Mouse (Mus musculus) hindbrain, postnatal 0 days (tissue): Measurements from ENCODE around the gene Gm20388. TPM values are rescaled to one million over a fixed set of nuclear protein-coding genes. Genes with fewer than 3 reads are reported as not detected.

ENCODE experiments used
- ATAC-seq: fragments of 200-750 bp; cut with Nextera tagmentation; 2 replicates; pipeline ENCODE4 v1.8.0; 2017; ENCODE audit warnings: mild to moderate bottlenecking, moderate TSS enrichment, moderate library complexity
- DNase-seq: peaks from one replicate; pipeline ENCODE4 v3.0.0-alpha.2; 2015; ENCODE audit warnings: low spot score
- H3K27ac ChIP-seq: fragments of 300-500 bp; sonication (generic); 2 replicates; pipeline ENCODE4 v1.5.1; 2014; ENCODE audit warnings: mild to moderate bottlenecking
- H3K27me3 ChIP-seq: fragments of 300-500 bp; sonication (generic); 2 replicates; pipeline ENCODE4 v1.6.1; 2014; ENCODE audit warnings: low read length, mixed read lengths; ENCODE audit not compliant: insufficient read depth
- H3K36me3 ChIP-seq: fragments of 300-500 bp; sonication (generic); 2 replicates; pipeline ENCODE4 v1.6.1; 2014; ENCODE audit warnings: low read length, mixed read lengths; ENCODE audit not compliant: insufficient read depth
- H3K4me1 ChIP-seq: fragments of 300-500 bp; sonication (generic); 2 replicates; pipeline ENCODE4 v1.6.1; 2014; ENCODE audit warnings: antibody characterized with exemption, low read length, mixed read lengths; ENCODE audit not compliant: insufficient read depth
- H3K4me2 ChIP-seq: fragments of 300-500 bp; sonication (generic); 2 replicates; pipeline ENCODE4 v1.6.1; 2014; ENCODE audit warnings: low read depth, mild to moderate bottlenecking, low read length, moderate library complexity, mixed read lengths
- H3K4me3 ChIP-seq: fragments of 300-500 bp; sonication (generic); 2 replicates; pipeline ENCODE4 v1.5.1; 2014; ENCODE audit warnings: low read length
- H3K9ac ChIP-seq: fragments of 300-500 bp; sonication (generic); replicated peaks from 2 replicates; pipeline ENCODE4 v1.6.1; 2014; ENCODE audit warnings: mild to moderate bottlenecking, low read length, moderate library complexity, mixed read lengths
- H3K9me3 ChIP-seq: fragments of 300-500 bp; sonication (generic); 2 replicates; pipeline ENCODE4 v1.6.1; 2016; ENCODE audit warnings: low read length, mixed read lengths
- CTCF ChIP-seq: IDR thresholded peaks from 2 replicates; pipeline ENCODE4 v1.5.1; 2016; ENCODE audit warnings: antibody characterized with exemption, control low read depth, low read depth
- WGBS: fragments of 180-500 bp; shearing (Covaris S2); extraction: QIAGEN DNeasy Blood & Tissue Kit; methylation state at CpG from one replicate; pipeline ENCODE4 v1.1.7; 2014; 5-methylcytosine and 5-hydroxymethylcytosine counted together
- polyA plus RNA-seq: library from polyadenylated mRNA; unstranded; fragments of >200 nt; fragmentation: Nextera tagmentation; extraction: Ambion mirVana; gene quantifications from 2 replicates; pipeline ENCODE4 v1.2.1, GENCODE M21; 2015
- total RNA-seq: library from RNA; depleted of rRNA; stranded (reverse); fragments of >200 nt; gene quantifications from 2 replicates; pipeline ENCODE4 v1.2.3, GENCODE M21; 2014

Gm20388 gene
- total and polyA plus RNA-seq, 2 experiments from 2014 or later: 71.3 TPM; not detected in 1

DNA sequence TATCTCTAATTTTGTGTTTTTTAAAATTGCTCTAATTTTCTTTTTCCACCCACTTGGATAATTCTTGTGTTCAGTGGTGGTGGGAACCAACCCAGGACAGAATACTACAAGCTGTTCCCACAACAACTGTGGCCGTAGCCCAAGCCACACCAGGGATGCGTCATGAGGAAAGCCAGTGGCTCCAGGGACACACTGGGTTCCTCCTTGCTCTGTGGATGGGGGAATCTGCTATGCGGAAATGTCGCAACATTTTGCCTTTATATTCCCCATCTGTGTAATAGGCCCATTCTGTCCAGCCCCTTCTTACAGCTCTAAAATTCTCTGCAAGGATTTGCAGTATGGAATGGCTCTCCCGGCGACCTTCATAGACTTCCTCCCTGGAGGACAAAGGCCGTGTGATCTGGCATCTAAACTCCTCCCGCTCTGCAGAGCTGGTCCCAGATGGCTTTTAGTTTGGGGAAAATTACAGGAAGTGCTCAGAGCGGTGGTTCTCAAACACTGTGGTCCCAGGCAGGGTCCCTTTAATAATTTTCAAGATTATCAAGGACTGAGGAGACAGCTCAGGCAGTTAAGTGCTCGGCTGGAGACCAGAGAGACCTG, 1270.7 kb downstream of the Gm20388 start:
- WGBS: 55% methylated on average over 10 of the region's 10 CpGs
- no peak for TF ChIP-seq CTCF
- no peak for ATAC-seq
- Histone ChIP-seq H3K9me3 (no peaks in the 10 kb centered on the region), H3K4me2 (no peak overlapping the region), H3K36me3 (no peaks in the 10 kb centered on the region), H3K4me1 (peaks cover 4% of the 10 kb centered on the region; the same call in 1 of the 2 replicates), H3K27ac (no peak overlapping the region), H3K4me3 (no peak overlapping the region), H3K9ac (no peak overlapping the region), H3K27me3 (no peaks in the 10 kb centered on the region)
- DNase-seq: no peak

DNA sequence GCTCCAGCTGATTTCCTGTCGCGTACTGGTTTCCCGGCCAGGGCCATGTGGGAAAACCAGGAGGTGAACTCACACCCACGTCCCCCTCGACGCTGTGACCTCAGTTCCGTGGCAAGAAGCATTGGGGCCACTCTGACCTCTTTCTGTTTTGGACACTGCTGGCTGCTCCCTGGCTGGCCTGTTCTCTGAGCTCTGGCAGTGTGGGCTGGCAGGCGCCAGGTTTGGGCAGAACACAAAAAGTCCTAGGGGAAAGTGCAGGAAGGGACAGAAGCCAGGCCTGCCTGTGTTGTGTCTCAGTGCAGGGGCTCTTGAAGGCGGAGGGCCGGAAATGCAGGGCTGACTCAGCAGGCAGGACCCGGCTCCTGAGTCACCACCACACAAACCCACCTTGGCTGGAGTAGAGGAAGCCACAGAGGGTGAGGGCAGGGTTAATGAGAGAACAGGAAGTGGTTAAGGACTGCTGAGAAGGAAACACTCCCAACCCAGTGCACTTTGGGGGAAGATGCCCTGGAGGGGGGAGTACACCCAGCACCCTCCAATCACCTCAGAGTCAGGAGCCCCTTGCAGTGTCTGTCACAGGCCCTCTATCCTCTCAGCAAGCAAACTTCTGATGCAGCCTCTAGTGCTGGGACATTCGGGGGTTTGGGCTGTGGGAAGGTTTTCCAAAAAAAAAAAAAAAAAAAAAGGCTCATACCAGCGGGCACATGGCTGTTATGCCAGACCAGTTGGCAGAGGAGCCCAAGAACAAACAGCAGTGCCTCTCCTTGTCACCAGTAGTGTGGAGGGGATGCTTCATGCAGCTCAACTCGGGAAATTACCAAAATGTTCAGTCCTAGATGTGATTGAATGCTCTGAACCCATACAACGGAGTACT, 1277.1 kb downstream of the Gm20388 start:
- Histone ChIP-seq H3K4me3 (no peak overlapping the region), H3K9me3 (no peaks in the 10 kb centered on the region), H3K27ac (no peak overlapping the region), H3K9ac (no peak overlapping the region), H3K4me1 (no peaks in the 10 kb centered on the region), H3K4me2 (no peak overlapping the region), H3K36me3 (no peaks in the 10 kb centered on the region), H3K27me3 (no peaks in the 10 kb centered on the region)
- no peak for ATAC-seq
- no peak for TF ChIP-seq CTCF
- DNase-seq: no peak
- WGBS: 74% methylated on average over 15 of the region's 15 CpGs

- Histone ChIP-seq H3K27ac (no peak overlapping the region), H3K4me3 (no peak overlapping the region), H3K9me3 (no peaks in the 10 kb centered on the region), H3K27me3 (no peaks in the 10 kb centered on the region), H3K36me3 (no peaks in the 10 kb centered on the region), H3K9ac (no peak overlapping the region), H3K4me2 (no peak overlapping the region), H3K4me1 (no peaks in the 10 kb centered on the region)
- TF ChIP-seq CTCF: no peak
- WGBS: 65% methylated on average over 9 of the region's 9 CpGs
- ATAC-seq (no peak), DNase-seq (no peak)
These were observed 1278.4 kb downstream of the Gm20388 start for GRCm38 (mm10) chr8:121188994-121189393.

GRCm38 (mm10) chr8:121192451-121192850, 1281.8 kb downstream of the Gm20388 start:
- TF ChIP-seq CTCF: no peak
- WGBS: 66% methylated on average over 8 of the region's 8 CpGs
- H3K36me3 ChIP-seq: no peaks in the 10 kb centered on the region
- ATAC-seq: no peak
- no peaks in the 10 kb centered on the region for H3K27me3 ChIP-seq
- no peak overlapping the region for H3K9ac ChIP-seq
- no peak overlapping the region for H3K27ac ChIP-seq
- no peak overlapping the region for H3K4me3 ChIP-seq
- no peak for DNase-seq
- H3K4me1 ChIP-seq: no peaks in the 10 kb centered on the region
- H3K4me2 ChIP-seq: no peak overlapping the region
- no peaks in the 10 kb centered on the region for H3K9me3 ChIP-seq

DNA sequence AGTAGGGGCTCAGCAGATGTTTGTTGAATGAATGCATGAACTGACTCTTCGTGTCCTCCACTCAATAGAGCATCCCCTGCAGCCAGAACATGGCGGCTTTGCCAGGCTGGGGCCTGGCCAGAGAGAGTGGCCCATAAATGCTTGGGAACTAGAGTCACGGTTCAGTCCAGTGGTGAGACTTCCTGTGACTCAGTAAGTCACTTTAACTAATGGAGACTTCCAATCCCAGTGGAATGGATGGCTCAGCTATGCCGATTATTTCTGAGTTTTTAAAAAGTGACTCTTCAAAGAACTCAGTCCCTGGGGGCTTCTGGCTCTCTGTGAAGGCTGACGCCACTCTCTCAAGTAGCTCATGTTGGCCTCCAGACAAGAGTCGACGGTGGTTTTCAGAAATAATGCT, 1285.3 kb downstream of the Gm20388 start:
- no peaks in the 10 kb centered on the region for H3K4me1 ChIP-seq
- TF ChIP-seq CTCF: no peak
- H3K27ac ChIP-seq: no peak overlapping the region
- no peaks in the 10 kb centered on the region for H3K9me3 ChIP-seq
- H3K4me3 ChIP-seq: no peak overlapping the region
- no peak overlapping the region for H3K4me2 ChIP-seq
- H3K27me3 ChIP-seq: no peaks in the 10 kb centered on the region
- H3K9ac ChIP-seq: no peak overlapping the region
- H3K36me3 ChIP-seq: no peaks in the 10 kb centered on the region
- no peak for ATAC-seq
- DNase-seq: no peak
- 67% methylated on average over 7 of the region's 7 CpGs for WGBS

- DNase-seq: no peak
- no peak overlapping the region for H3K4me2 ChIP-seq
- TF ChIP-seq CTCF: peak; percentile 25
- no peaks in the 10 kb centered on the region for H3K4me1 ChIP-seq
- ATAC-seq: no peak
- H3K9ac ChIP-seq: no peak overlapping the region
- no peaks in the 10 kb centered on the region for H3K27me3 ChIP-seq
- no peak overlapping the region for H3K4me3 ChIP-seq
- H3K9me3 ChIP-seq: no peaks in the 10 kb centered on the region
- WGBS: 72% methylated on average over 16 of the region's 16 CpGs
- no peaks in the 10 kb centered on the region for H3K36me3 ChIP-seq
- H3K27ac ChIP-seq: no peak overlapping the region
These were observed 1286.4 kb downstream of the Gm20388 start for GRCm38 (mm10) chr8:121196726-121197668.
